Mouse (Mus musculus): ENCODE data around the gene Ccdc54.

DNA sequence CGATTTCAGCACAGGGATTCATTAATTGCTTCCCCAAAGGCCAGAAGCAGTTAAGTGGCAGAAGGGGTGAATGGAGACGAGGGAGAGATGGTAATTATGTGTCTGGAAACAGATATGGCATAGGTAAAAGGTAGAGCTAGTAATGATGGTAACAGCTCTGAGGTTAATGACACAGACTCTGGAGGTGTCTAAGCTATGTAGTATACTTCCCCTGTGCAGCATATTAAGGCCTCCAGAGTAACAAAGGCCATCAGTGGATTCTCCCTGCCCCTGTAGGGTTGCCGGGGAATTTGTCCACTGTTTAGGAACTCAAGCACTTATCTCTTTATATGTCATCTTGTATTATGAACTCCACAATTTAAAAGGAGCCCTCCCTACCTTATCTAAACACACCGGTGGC is 5.2 kb upstream of the Ccdc54 start:
- TF ChIP-seq ZC3H11A (IDR thresholded peaks at IDR 0.05; ENCODE audit: low read depth, low read length) (no peak), MAFK (IDR thresholded peaks at IDR 0.05; ENCODE audit: insufficient replicate concordance, low read length) (no peak), CTCF (conservative IDR thresholded peaks at IDR 0.05 in 1 of 2, IDR thresholded peaks at IDR 0.05 in 1 of 2; ENCODE audit: low read depth in 2 of 2, low read length in 2 of 2) (no peak), POLR2A (IDR thresholded peaks at IDR 0.05; ENCODE audit: low read depth, low read length) (no peak), EP300 (IDR thresholded peaks at IDR 0.05; ENCODE audit: low read length) (no peak), NELFE (IDR thresholded peaks at IDR 0.05; ENCODE audit: low read depth, low read length) (no peak), ZKSCAN1 (IDR thresholded peaks at IDR 0.05; ENCODE audit: borderline replicate concordance, low read depth, low read length) (no peak)

Measured in CH12.LX (cell line).